Mouse (Mus musculus): ENCODE results near the gene Rpl22l1.

Gene Rpl22l1

DNA sequence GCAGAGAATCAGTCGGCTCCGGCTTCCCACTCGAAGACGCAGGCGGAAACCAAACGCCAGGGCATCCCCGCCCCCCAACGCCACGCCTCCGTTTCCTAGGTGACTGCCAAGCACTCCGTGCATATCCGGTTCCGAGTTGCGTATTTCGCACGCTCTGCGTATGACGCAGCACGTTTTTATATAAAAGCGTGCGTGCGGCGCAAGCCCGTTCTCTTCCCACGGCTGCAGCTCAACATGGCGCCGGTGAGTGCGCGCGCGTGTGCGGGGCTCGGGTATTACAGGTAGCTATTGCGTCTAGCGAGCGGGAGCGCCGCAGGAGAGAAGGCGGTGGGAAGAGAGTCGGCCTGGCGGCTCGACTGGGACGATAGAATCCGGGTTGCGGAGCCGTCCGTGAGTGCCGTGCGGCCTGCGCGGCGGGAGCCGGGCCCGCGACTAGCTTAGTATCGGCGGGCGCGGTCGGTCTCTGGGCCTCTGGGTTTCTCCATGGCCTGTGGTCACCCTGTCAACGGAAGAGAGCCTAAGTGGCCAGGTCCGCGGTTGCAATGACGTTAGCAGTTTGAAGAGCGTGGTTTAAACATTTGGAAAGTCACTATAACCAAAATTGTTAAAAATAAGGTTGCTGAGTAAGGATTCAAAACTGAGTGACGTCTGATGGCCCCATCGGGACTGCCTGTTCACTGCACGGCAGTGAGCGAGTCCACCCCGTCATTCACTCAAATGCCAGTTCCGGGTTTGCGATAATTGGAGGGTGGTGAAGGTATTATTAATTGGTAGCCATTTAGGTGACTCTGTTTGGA lies at the start of gene Rpl22l1:
TSS of gene Rpl22l1 (plus strand) at position 136 of the 797 bp plus-strand sequence.
- peak; percentile 98 to 99 for DNase-seq

- DNase-seq: no peak
These were observed 49.8 kb upstream of the Rpl22l1 start for GRCm38 (mm10) chr3:28755477-28755876.

DNA sequence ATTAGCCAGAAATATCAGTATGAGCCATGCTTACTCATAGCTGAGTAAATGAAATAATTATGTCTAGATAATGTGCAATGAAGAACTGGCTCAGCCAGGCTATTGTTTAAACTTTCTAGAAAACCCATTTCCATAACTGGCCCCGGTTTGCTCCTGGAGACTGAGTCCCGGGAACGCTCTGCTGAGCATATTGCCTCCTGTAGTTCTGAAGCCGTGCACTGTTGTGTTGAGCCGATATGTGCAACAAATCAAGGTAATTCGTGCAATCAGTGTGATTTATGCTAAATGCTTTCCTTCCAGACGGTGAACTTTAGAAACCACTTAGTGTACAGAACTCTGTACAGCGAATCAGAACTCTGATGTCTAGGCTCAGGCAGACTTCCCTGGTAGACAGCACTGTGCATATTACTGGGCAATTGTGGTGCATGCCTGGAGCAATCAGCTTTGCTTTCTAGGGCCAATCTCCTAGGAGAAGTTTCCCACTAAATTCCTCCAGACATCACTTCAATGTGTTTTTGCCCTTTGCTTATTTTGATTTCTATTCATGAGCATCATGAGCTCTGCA lies 43.9 kb upstream of the Rpl22l1 start:
- no peak for DNase-seq

- no peak for DNase-seq
These were observed 38.3 kb upstream of the Rpl22l1 start for GRCm38 (mm10) chr3:28766935-28767334.

DNA sequence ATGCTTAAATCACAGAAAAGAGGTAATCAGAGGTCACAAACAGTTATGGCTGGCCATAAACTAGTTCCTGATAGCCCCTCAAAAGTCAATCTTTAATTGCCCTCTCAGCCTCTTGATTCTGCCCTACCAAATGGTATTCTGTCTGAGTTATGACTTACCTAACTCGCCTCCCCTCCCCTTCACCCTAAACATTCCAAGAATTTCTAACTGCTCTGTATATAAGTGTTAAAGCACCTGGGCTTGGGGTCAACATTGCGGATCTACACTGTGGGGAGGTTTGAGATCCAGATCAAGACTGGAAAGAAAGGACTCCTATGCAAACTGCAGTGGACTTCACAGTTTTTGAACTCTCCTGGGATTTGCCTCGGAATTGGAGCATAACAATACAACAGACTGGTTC lies 37.0 kb upstream of the Rpl22l1 start:
- DNase-seq: no peak

GRCm38 (mm10) chr3:28772919-28773318 lies 32.3 kb upstream of the Rpl22l1 start:
- peak in 1 of 2 experiments; percentile 7 for DNase-seq

DNA sequence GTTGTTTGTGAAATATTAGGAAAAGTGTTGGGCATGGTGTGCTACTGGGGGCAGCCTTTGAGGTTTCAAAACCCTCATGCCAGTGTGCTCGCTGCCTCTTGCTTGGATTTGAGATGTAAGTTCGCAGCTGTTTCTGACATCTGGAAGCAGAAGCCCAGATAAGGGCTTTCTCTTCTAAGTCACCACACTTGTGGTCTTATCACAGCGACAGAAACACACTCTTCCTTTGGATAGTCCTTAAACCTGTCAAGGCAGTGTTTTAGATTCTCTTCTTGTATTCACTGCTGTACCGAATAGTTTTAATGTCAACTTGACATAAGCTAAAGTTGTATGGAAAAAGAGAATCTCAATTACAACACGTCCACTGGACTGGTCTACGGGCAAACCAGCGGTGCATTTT lies 29.9 kb upstream of the Rpl22l1 start:
- DNase-seq: no peak

DNA sequence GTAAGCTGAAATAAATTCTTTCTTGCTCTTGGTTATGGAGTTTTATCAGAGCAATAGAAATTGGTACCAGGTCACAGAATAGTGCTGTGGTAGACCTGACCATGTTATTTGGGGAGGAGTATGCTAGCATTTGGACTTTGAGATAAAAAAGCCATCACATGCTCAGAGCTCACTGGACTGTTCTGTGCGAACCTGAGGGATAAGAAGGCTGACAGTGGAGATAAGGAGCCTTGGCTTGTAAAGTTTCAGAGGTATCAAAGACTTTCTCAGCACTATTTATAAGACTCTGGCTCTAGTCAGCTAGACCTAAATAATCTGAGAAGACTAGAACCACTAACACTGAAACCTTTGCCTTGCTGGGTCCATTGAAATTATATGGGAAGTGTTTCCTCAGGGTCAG lies 29.3 kb upstream of the Rpl22l1 start:
- no peak for DNase-seq

GRCm38 (mm10) chr3:28776491-28776890 lies 28.7 kb upstream of the Rpl22l1 start:
- DNase-seq: no peak

- no peak for DNase-seq
These were observed 24.7 kb upstream of the Rpl22l1 start for GRCm38 (mm10) chr3:28780511-28780910.

DNA sequence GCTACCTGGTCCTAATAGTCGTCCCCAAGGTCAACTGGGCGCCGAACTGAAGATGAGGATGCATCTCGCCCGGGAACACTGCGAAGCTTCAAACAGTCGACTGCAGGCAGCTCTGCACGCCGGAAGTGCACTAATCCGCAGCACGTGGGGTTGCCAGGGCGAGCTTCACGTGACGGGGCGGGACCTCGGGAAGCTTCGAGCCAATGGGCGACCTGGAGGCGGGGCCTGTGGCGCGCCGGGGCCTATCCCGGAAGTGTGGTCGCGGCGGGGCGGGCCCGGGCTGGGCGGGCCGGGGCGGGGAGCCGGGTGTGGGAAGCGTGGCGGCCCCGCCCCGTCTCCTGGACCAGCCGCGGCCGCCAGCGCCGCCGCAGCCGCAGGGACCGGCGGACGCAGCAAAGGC lies 24.2 kb upstream of the Rpl22l1 start, which contains the start of gene Eif5a2:
TSS of gene Eif5a2 (plus strand) at position 283 of the 400 bp plus-strand sequence.
- peak; percentile 89 to 93 for DNase-seq

- no peak for DNase-seq
These were observed 23.8 kb upstream of the Rpl22l1 start for GRCm38 (mm10) chr3:28781422-28781821.

GRCm38 (mm10) chr3:28781848-28782247 lies 23.4 kb upstream of the Rpl22l1 start:
- DNase-seq: no peak

DNA sequence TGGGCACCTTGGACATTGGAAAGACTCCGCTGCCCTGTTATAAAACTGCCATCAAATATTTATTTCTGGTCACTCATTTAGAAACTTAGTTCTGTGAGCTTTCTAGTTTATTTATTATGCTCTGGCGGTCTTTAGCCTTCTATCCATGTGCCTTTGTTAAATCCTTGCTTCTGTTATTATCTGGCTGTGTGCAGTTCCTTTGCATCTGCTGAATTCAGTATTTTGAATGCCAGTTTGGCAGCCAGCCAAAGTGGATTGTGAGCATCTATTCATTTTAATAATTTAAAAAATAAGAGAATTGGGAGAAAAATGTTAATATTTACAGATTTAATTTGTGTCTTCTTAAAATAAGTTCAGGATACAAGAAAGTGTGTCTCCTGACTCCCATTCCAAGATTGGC lies 21.1 kb upstream of the Rpl22l1 start:
- no peak for DNase-seq

DNA sequence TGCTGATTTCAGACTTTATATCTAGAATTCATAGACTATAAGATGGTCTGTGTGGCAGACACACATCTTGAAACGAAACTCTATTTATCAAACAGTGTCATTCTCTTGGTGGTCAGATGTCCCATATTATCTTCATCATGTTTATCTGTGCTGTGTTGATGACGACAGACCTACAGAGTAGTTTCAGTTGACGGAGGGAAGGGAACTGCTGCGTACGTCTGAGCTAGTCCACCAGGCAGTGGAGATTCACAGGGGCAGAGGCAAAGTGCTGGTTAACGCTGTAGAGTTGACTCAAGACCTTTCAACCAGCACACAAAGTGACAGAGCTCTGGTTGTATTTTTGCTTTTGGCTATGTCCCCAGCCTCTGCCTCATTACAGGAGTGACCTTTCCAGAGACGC lies 10.4 kb upstream of the Rpl22l1 start:
- DNase-seq: no peak

DNA sequence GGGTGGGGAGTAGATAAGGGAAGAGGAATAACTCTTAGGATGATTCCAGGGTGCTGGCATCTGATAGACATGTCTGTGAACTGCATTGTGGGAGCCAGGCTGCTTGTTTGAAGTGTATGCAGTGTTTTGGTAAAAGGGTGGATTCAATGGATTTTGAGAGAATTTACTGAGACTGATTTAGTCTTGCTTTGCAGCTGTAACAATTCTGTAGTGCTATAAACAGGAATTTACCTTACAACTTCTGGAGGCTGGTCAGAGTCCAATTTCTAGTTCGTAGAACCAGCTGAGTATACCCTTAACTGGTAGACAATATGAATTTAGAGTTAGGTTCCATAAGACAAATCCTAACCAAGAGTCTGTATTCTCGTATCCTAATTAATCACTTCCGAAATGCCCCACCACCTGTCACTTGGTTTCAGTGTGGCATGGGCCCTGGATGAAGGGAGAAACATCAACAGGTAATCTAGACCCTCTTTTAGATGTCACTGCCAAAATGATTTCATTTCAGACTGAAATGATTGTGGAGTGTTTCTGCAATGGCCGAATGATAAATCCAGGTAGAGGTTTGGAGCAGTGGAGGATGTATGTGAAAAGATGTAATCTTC lies 2.9 kb downstream of the Rpl22l1 start:
- DNase-seq: no peak

DNA sequence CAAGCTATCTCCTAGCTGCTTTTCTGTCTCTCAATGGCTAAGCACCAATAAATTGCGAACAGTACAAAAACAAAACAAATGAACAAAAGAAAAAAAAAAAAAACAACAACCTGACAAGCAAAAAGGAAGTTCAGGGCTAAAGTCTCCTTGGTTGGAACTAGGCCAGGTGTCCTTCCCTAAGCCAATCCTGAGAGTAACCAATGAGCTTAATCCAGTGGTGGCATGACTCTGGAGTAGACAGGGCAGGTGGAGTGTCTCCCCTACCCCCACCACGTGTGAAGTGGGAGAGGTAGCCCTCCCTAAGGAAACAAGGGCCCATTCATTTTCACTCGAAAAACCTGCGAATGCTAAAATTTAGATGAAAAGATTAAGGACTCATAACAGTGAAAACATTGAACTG lies 6.2 kb downstream of the Rpl22l1 start:
- no peak for DNase-seq

- no peak for DNase-seq
These were observed 9.1 kb downstream of the Rpl22l1 start for GRCm38 (mm10) chr3:28814361-28814760.

- no peak for DNase-seq
These were observed 10.8 kb downstream of the Rpl22l1 start for GRCm38 (mm10) chr3:28816010-28816540.

- no peak for DNase-seq
These were observed 21.0 kb downstream of the Rpl22l1 start for GRCm38 (mm10) chr3:28826272-28826671.

DNA sequence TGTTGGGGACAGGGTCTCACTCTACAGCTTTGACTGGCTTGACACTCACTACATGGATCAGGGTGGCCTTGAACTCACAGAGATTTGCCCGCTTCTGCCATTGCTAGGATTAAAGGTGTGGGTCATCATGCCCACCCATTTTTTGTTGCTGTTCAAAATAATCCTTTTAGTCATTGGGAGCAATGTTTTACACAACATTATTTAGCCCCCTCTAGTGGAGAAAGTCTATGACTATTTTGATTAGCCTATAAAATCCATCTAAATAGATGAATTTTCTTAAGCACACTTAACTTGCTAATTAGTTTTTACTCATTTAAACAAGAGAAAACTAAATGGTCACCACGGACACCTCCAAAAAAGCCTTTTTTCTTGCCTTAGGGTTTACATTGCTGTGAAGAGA lies 22.4 kb downstream of the Rpl22l1 start:
- DNase-seq: no peak

GRCm38 (mm10) chr3:28829454-28829853 lies 24.2 kb downstream of the Rpl22l1 start:
- DNase-seq: no peak

DNA sequence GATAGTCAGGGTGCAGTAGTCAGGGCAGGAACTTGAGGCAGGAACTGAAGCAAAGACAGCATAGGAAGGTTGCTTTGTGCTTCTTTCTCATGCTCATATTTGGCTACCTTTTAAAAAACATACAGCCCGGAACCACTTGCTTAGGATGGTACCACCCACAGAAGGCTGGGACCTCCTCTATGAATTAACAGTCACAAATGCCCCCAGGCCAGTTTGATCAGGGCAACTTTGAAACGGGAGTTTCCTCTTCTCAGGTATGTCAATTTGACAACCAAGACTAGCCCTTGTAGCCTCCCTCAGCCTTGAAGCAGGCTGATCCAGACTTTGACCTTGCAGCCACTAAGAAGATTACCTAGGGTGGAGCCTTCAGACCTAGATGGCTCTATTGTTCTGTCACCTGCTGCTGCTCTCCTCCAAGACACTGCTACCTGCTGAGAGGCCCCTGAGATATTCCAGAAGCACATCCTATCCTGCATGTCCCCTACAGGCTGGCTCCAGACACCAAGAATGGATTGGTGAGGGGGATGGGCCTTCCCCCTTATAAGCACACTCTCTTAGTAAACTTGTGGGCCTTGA lies 31.6 kb downstream of the Rpl22l1 start:
- DNase-seq: no peak
